Mouse (Mus musculus) CH12.LX (cell line): ENCODE data around the gene Sftpa1. TPM values are rescaled to one million over a fixed set of nuclear protein-coding genes. Genes with fewer than 3 reads are reported as not detected.

Experiments used
- DNase-seq: peaks from one replicate; pipeline ENCODE4 v3.0.0-alpha.2; 2013; ENCODE audit errors: extremely low read depth
- H3K27ac ChIP-seq: 2 replicates; pipeline ENCODE4 v1.5.1; 2012; ENCODE audit warnings: low read depth, mild to moderate bottlenecking, control low read depth, moderate library complexity; ENCODE audit not compliant: insufficient read depth
- H3K27me3 ChIP-seq: replicated peaks from 2 replicates; pipeline ENCODE3; 2012; ENCODE audit warnings: inconsistent platforms
- H3K36me3 ChIP-seq, 2 experiments: replicated peaks in 1 of 2; 2 replicates each; pipeline versions ENCODE3 to v1.6.1; 2012; ENCODE audit warnings: inconsistent platforms in 1 of 2, low read length in 1 of 2, mild to moderate bottlenecking in 1 of 2, mixed read lengths in 1 of 2, moderate library complexity in 1 of 2; ENCODE audit not compliant: control insufficient read depth in 1 of 2, insufficient read depth in 1 of 2
- H3K4me1 ChIP-seq, 2 experiments: 2 replicates each; pipeline ENCODE4 v1.6.1; 2012; ENCODE audit warnings: inconsistent platforms in 1 of 2, moderate library complexity in 1 of 2; ENCODE audit not compliant: insufficient read depth in 2 of 2, control insufficient read depth in 1 of 2
- H3K4me2 ChIP-seq: 2 replicates; pipeline ENCODE4 v1.6.1; 2012; ENCODE audit warnings: low read depth, mild to moderate bottlenecking, control low read depth; ENCODE audit not compliant: poor library complexity, insufficient read depth, severe bottlenecking
- H3K4me3 ChIP-seq, 3 experiments: fragments of 150-350 bp in 1 of 3; sonication (generic) in 1 of 3; replicated peaks in 1 of 3; 2 replicates each; pipeline versions ENCODE3 to v1.5.1; 2011 to 2012; ENCODE audit warnings: low read depth in 2 of 3, low read length in 2 of 3, mild to moderate bottlenecking in 2 of 3, moderate library complexity in 2 of 3, control low read depth in 1 of 3, improper control_type of control experiment in 1 of 3, inconsistent platforms in 1 of 3, mixed read lengths in 1 of 3; ENCODE audit not compliant: poor library complexity in 1 of 3
- H3K79me2 ChIP-seq: replicated peaks from 2 replicates; pipeline ENCODE4 v1.6.1; 2012; ENCODE audit warnings: mild to moderate bottlenecking, moderate library complexity; ENCODE audit not compliant: control insufficient read depth, poor library complexity, insufficient read depth, severe bottlenecking; ENCODE audit errors: extremely low read depth
- H3K9ac ChIP-seq: 2 replicates; pipeline ENCODE4 v1.6.1; 2012; ENCODE audit warnings: low read depth, mild to moderate bottlenecking, control low read depth, moderate library complexity; ENCODE audit not compliant: insufficient read depth
- H3K9me3 ChIP-seq: replicated peaks from 2 replicates; pipeline ENCODE3; 2012; ENCODE audit warnings: low read length, inconsistent platforms, mixed read lengths
- BHLHE40 ChIP-seq: IDR thresholded peaks from 2 replicates; pipeline ENCODE4 v1.6.1; 2011; ENCODE audit warnings: mild to moderate bottlenecking, low read depth, low read length, improper control_type of control experiment
- CHD2 ChIP-seq: IDR thresholded peaks from 2 replicates; pipeline ENCODE4 v1.6.1; 2011; ENCODE audit warnings: low read length, improper control_type of control experiment
- CTCF ChIP-seq, 2 experiments: IDR thresholded peaks in 1 of 2; conservative IDR thresholded peaks in 1 of 2; 2 replicates each; pipeline ENCODE4 v1.5.1; 2011 to 2012; ENCODE audit warnings: low read depth in 2 of 2, low read length in 2 of 2, improper control_type of control experiment in 1 of 2, inconsistent platforms in 1 of 2, mild to moderate bottlenecking in 1 of 2, moderate library complexity in 1 of 2
- ELF1 ChIP-seq: IDR thresholded peaks from 2 replicates; pipeline ENCODE4 v1.6.1; 2014; ENCODE audit warnings: low read depth, mild to moderate bottlenecking, inconsistent platforms, low read length, improper control_type of control experiment
- ETS1 ChIP-seq: conservative IDR thresholded peaks from 2 replicates; pipeline ENCODE4 v1.6.1; 2012; ENCODE audit warnings: low read depth, mild to moderate bottlenecking, inconsistent platforms, low read length, improper control_type of control experiment, moderate library complexity
- GABPA ChIP-seq: IDR thresholded peaks from 2 replicates; pipeline ENCODE4 v1.6.1; 2012; ENCODE audit warnings: low read depth, low read length, improper control_type of control experiment, inconsistent platforms; ENCODE audit not compliant: insufficient replicate concordance
- HCFC1 ChIP-seq: IDR thresholded peaks from 2 replicates; pipeline ENCODE4 v1.6.1; 2012; ENCODE audit warnings: low read depth, mild to moderate bottlenecking, inconsistent platforms, low read length, improper control_type of control experiment
- IRF4 ChIP-seq: IDR thresholded peaks from 2 replicates; pipeline ENCODE4 v1.6.1; 2014; ENCODE audit warnings: low read depth, mild to moderate bottlenecking, inconsistent platforms, low read length, improper control_type of control experiment
- JUN ChIP-seq: IDR thresholded peaks from 2 replicates; pipeline ENCODE4 v1.6.1; 2011; ENCODE audit warnings: low read depth, mild to moderate bottlenecking, low read length, improper control_type of control experiment, moderate library complexity; ENCODE audit not compliant: insufficient read depth
- JUND ChIP-seq: conservative IDR thresholded peaks from 2 replicates; pipeline ENCODE4 v1.6.1; 2011; ENCODE audit warnings: low read depth, low read length, improper control_type of control experiment
- KAT2A ChIP-seq: IDR thresholded peaks from 2 replicates; pipeline ENCODE4 v1.6.1; 2012; ENCODE audit warnings: low read length, improper control_type of control experiment, inconsistent platforms; ENCODE audit not compliant: insufficient replicate concordance
- MAFK ChIP-seq: IDR thresholded peaks from 2 replicates; pipeline ENCODE4 v1.6.1; 2011; ENCODE audit warnings: low read length, improper control_type of control experiment; ENCODE audit not compliant: insufficient replicate concordance
- MAZ ChIP-seq: IDR thresholded peaks from 2 replicates; pipeline ENCODE4 v1.6.1; 2012; ENCODE audit warnings: low read depth, mild to moderate bottlenecking, inconsistent platforms, low read length, improper control_type of control experiment, moderate library complexity
- MEF2A ChIP-seq: IDR thresholded peaks from 2 replicates; pipeline ENCODE4 v1.6.1; 2014; ENCODE audit warnings: low read depth, mild to moderate bottlenecking, inconsistent platforms, low read length, improper control_type of control experiment, borderline replicate concordance
- MXI1 ChIP-seq: IDR thresholded peaks from 2 replicates; pipeline ENCODE4 v1.6.1; 2011; ENCODE audit warnings: mild to moderate bottlenecking, low read depth, low read length, improper control_type of control experiment
- MYC ChIP-seq: IDR thresholded peaks from 2 replicates; pipeline ENCODE4 v1.6.1; 2011; ENCODE audit warnings: low read depth, mild to moderate bottlenecking, improper control_type of control experiment, low read length
- NELFE ChIP-seq: IDR thresholded peaks from 2 replicates; pipeline ENCODE4 v1.6.1; 2011; ENCODE audit warnings: low read depth, low read length, improper control_type of control experiment
- NRF1 ChIP-seq: IDR thresholded peaks from 2 replicates; pipeline ENCODE4 v1.6.1; 2014; ENCODE audit warnings: low read depth, mild to moderate bottlenecking, inconsistent platforms, low read length, improper control_type of control experiment, moderate library complexity
- PAX5 ChIP-seq: IDR thresholded peaks from 2 replicates; pipeline ENCODE4 v1.6.1; 2012; ENCODE audit warnings: low read length, inconsistent platforms, mixed read lengths
- POLR2A ChIP-seq: IDR thresholded peaks from 2 replicates; pipeline ENCODE4 v1.6.1; 2011; ENCODE audit warnings: low read depth, mild to moderate bottlenecking, improper control_type of control experiment, low read length
- RAD21 ChIP-seq: IDR thresholded peaks from 2 replicates; pipeline ENCODE4 v1.6.1; 2011; ENCODE audit warnings: low read depth, mild to moderate bottlenecking, low read length, improper control_type of control experiment, moderate library complexity
- RCOR1 ChIP-seq: conservative IDR thresholded peaks from 2 replicates; pipeline ENCODE4 v1.6.1; 2012; ENCODE audit warnings: low read depth, mild to moderate bottlenecking, inconsistent platforms, low read length, improper control_type of control experiment
- SIN3A ChIP-seq: IDR thresholded peaks from 2 replicates; pipeline ENCODE4 v1.6.1; 2012; ENCODE audit warnings: low read length, improper control_type of control experiment, inconsistent platforms
- SMC3 ChIP-seq: IDR thresholded peaks from 2 replicates; pipeline ENCODE4 v1.6.1; 2011; ENCODE audit warnings: low read depth, low read length, improper control_type of control experiment
- TCF12 ChIP-seq: IDR thresholded peaks from 2 replicates; pipeline ENCODE4 v1.6.1; 2014; ENCODE audit warnings: low read depth, mild to moderate bottlenecking, inconsistent platforms, low read length, improper control_type of control experiment
- UBTF ChIP-seq: IDR thresholded peaks from 2 replicates; pipeline ENCODE4 v1.6.1; 2012; ENCODE audit warnings: low read depth, mild to moderate bottlenecking, inconsistent platforms, low read length, improper control_type of control experiment, moderate library complexity
- USF1 ChIP-seq: IDR thresholded peaks from 2 replicates; pipeline ENCODE4 v1.6.1; 2014; ENCODE audit warnings: low read depth, mild to moderate bottlenecking, inconsistent platforms, low read length, improper control_type of control experiment
- USF2 ChIP-seq: conservative IDR thresholded peaks from 2 replicates; pipeline ENCODE4 v1.6.1; 2011; ENCODE audit warnings: low read depth, low read length, improper control_type of control experiment
- ZC3H11A ChIP-seq: IDR thresholded peaks from 2 replicates; pipeline ENCODE4 v1.6.1; 2012; ENCODE audit warnings: low read depth, mild to moderate bottlenecking, inconsistent platforms, low read length, improper control_type of control experiment
- ZKSCAN1 ChIP-seq: IDR thresholded peaks from 2 replicates; pipeline ENCODE4 v1.6.1; 2012; ENCODE audit warnings: low read depth, inconsistent platforms, low read length, improper control_type of control experiment, borderline replicate concordance
- ZMIZ1 ChIP-seq: IDR thresholded peaks from 2 replicates; pipeline ENCODE4 v1.6.1; 2012; ENCODE audit warnings: low read depth, mild to moderate bottlenecking, inconsistent platforms, low read length, improper control_type of control experiment
- dilution Hi-C: fragments of 300-500 bp; cut with MboI; formaldehyde crosslinking; loops from 2 replicates; pipeline ENCODE4 v1.14.3; 2020; ENCODE audit warnings: low sequenced_read_pairs; ENCODE audit not compliant: extremely low pct_unique_long_range_greater_than_20kb, extremely low pct_ligation_motif_present
- in situ Hi-C: fragments of 300-500 bp; cut with MboI; formaldehyde crosslinking; loops from 3 replicates; pipeline ENCODE4 v1.14.3; 2019; ENCODE audit warnings: low sequenced_read_pairs, low pct_ligation_motif_present, low pct_unique_long_range_greater_than_20kb, mixed read lengths
- polyA plus RNA-seq: library from polyadenylated mRNA; unstranded; fragments of >175 nt; gene quantifications from 2 replicates; pipeline ENCODE4 v1.2.1, GENCODE M21; 2012; ENCODE audit warnings: low read depth; ENCODE audit not compliant: insufficient read length
- total RNA-seq, 2 experiments: library from RNA; depleted of rRNA; stranded (reverse); fragments of 300-350 nt in 1 of 2; fragments of >200 nt in 1 of 2; gene quantifications; 2 replicates each; pipeline ENCODE4 v1.2.3; 2012 to 2014

Gene Sftpa1
- total and polyA plus RNA-seq, 3 experiments, result not detected

DNA sequence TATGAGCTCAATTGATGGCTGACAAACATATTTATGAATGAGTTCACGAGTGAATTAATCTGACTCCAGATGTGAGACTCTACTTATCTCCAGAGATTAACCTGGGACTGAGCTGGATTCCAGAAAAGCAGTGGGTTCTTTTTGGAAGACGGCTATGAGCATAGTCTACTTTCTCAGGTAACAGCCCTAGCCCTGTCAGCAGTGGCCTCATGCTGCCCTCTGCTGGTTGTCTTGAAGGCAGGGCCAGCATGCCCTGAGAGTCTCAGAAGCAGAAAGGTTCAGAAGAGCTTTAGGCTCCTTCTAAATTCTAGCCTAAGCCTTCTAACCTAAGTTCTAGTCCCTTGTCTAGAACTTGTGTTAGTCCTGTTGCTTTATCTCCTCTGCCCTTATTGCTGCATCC, 31.1 kb downstream of the Sftpa1 start:
- TF ChIP-seq JUN, result no peak
- TF ChIP-seq ZKSCAN1, result no peak
- no peak for TF ChIP-seq TCF12
- no peak for TF ChIP-seq KAT2A
- TF ChIP-seq SMC3, result peak; percentile 84
- TF ChIP-seq RAD21, result peak; percentile 85
- peak; percentile 35; the same call in 1 of the 2 replicates for TF ChIP-seq ZC3H11A
- TF ChIP-seq ETS1, result no peak
- TF ChIP-seq HCFC1, result no peak
- peak; percentile 76 to 94 for TF ChIP-seq CTCF (conservative IDR thresholded peaks at IDR 0.05 in 1 of 2, IDR thresholded peaks at IDR 0.05 in 1 of 2; ENCODE audit: low read depth in 2 of 2, low read length in 2 of 2)
- peak; percentile 33; the same call in 1 of the 2 replicates for TF ChIP-seq NELFE
- TF ChIP-seq MYC, result no peak
- no peak for TF ChIP-seq USF1
- no peak for TF ChIP-seq ZMIZ1
- peak; percentile 17; the same call in 1 of the 2 replicates for TF ChIP-seq NRF1
- no peak for TF ChIP-seq MXI1
- no peak for TF ChIP-seq USF2
- TF ChIP-seq MEF2A, result no peak
- no peak for TF ChIP-seq BHLHE40
- no peak for TF ChIP-seq UBTF
- TF ChIP-seq GABPA, result no peak
- TF ChIP-seq JUND, result no peak
- no peak for TF ChIP-seq POLR2A
- TF ChIP-seq IRF4, result no peak
- no peak for TF ChIP-seq MAFK
- TF ChIP-seq RCOR1, result no peak
- no peak for TF ChIP-seq ELF1
- no peak for TF ChIP-seq CHD2
- TF ChIP-seq MAZ, result no peak
- TF ChIP-seq PAX5, result no peak
- no peak for TF ChIP-seq SIN3A
- no peak overlapping the region for H3K4me2 ChIP-seq
- in situ Hi-C loops (loop anchor here (10.0 kb wide), 1 partner anchor 68 kb away; no protein-coding TSS in a partner anchor), dilution Hi-C loops (no loop called here)
- no peaks in the 10 kb centered on the region for H3K36me3 ChIP-seq
- no peaks in the 10 kb centered on the region for H3K79me2 ChIP-seq
- no peaks in the 10 kb centered on the region for H3K27me3 ChIP-seq
- no peaks in the 10 kb centered on the region for H3K9me3 ChIP-seq
- no peak overlapping the region for H3K9ac ChIP-seq
- no peak overlapping the region for H3K27ac ChIP-seq
- H3K4me1 ChIP-seq, result peaks cover 0 to 7% of the 10 kb centered on the region in 2 experiments; a peak in 2 of 4 replicates
- H3K4me3 ChIP-seq, result no peak overlapping the region
- peak; percentile 61 for DNase-seq
